Mouse (Mus musculus): ENCODE results near the gene 4931422A03Rik.
"Not testable (repeated sequence)": the region's sequence is repeated elsewhere in the genome, so short reads cannot be mapped to it uniquely, and the experiment has no call there.

4931422A03Rik gene

GRCm38 (mm10) chr2:104028139-104028723 lies at the start of gene 4931422A03Rik:
Gene 4931422A03Rik (minus strand): TSS chr2:104028361.
- no peak for DNase-seq (ENCODE audit: low spot score in 2 of 2)

DNA sequence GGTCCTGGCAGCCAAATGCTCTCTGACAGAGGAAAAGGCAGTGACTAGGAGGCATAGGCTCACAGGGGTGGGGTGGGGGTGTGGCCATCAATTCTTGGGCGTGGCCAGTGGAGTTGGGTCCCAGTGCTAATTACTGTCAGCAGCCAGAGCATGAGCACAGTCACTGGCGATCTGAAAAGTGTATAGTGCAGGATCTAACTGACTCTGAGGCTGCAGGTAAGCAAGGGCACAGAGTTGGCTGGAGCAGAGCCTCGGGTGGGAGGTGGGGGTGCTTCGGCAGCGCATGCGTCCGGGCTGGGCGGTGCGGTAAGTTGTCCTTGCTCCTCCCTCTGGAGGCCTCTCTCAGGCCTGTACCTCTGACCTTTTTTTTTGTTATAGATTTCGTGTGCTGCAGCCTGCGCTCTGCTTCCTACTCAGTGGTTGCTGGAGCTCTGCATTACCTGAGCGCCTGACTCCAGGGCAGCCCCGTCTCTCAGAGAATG lies 41.6 kb upstream of the 4931422A03Rik start, which contains the start of gene Cd59b:
Cd59b (plus strand) TSS at position 146 of the 482 bp plus-strand sequence.
- DNase-seq (ENCODE audit: low spot score in 2 of 2) = peak in 1 of 2 experiments; percentile 38

DNA sequence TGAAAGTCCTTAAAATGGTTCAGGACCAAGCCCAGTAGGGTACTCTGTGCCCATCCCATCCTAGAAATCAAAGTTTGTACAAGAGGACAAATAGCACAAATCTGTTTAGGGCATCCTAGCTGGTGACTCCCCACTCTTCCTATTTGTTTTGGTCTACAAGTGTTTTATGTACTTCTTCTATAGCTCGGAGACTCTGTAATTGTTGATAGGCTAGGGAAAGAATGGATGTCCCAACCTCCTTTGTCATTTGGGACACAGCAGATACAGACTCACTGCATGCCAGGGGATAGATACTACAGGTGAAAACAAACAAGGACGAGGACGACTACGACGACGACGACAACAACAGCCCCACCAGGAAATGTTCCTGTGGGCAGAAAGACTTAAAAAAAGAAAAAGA lies 40.3 kb upstream of the 4931422A03Rik start, which contains the start of gene Gm10799:
Gm10799 (minus strand) TSS at position 101 of the 400 bp plus-strand sequence.
- DNase-seq (ENCODE audit: low spot score in 2 of 2) = not testable (repeated sequence)

- not testable (repeated sequence) for DNase-seq (ENCODE audit: low spot score in 2 of 2)
Measured at GRCm38 (mm10) chr2:104065526-104065925, 37.4 kb upstream of the 4931422A03Rik start, which contains the start of gene Gm10912. Gene Gm10912 (plus strand): TSS chr2:104065826.

GRCm38 (mm10) chr2:104064152-104064551 lies 36.0 kb upstream of the 4931422A03Rik start:
- DNase-seq (ENCODE audit: low spot score in 2 of 2) = no peak

GRCm38 (mm10) chr2:104062665-104063064 lies 34.5 kb upstream of the 4931422A03Rik start:
- DNase-seq (ENCODE audit: low spot score in 2 of 2) = no peak

DNA sequence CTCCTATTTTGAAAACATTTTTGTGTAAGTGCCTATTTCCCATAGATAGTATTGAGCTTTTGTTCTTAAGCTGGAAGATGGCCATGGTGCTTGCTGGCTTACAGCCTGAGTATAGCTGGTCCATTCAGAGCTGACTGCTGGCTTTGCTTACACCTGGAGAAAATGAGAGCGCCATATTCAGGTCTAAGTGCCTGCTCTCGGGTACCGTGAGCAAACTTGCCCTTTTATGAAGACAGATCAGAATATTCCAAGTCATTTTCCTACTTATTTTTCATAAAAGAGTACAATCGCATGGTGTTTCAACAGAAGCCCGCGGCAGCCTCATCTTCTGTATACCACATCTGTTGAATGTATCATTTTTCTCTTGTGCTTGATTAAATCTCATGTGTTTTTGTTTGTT lies 32.8 kb upstream of the 4931422A03Rik start:
- no peak for DNase-seq (ENCODE audit: low spot score in 2 of 2)

- no peak for DNase-seq (ENCODE audit: low spot score in 2 of 2)
Measured at GRCm38 (mm10) chr2:104059786-104060185, 31.6 kb upstream of the 4931422A03Rik start.

DNA sequence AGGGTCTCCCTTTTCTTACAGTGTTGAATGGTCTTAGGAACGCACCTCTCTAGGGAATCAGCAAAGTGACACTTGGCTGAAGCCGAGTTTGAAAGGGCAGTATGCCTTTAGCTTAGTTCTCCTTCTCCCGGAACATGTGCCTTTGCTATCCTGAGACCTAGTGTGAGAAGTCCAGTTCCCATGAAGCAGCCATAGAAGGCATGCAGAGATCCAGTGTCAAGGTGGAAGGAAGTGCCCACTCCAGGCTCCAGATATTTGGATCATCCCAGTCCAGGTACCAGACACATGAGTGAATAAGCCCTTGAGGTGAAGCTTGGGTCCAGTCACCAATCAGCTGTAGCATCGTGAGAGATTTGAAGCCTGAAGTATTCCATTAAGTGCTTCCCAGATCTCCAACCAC lies 30.8 kb upstream of the 4931422A03Rik start:
- no peak for DNase-seq (ENCODE audit: low spot score in 2 of 2)

GRCm38 (mm10) chr2:104058381-104058780 lies 30.2 kb upstream of the 4931422A03Rik start:
- DNase-seq (ENCODE audit: low spot score in 2 of 2) = no peak

- no peak for DNase-seq (ENCODE audit: low spot score in 2 of 2)
Measured at GRCm38 (mm10) chr2:104044479-104045080, 16.4 kb upstream of the 4931422A03Rik start.

DNA sequence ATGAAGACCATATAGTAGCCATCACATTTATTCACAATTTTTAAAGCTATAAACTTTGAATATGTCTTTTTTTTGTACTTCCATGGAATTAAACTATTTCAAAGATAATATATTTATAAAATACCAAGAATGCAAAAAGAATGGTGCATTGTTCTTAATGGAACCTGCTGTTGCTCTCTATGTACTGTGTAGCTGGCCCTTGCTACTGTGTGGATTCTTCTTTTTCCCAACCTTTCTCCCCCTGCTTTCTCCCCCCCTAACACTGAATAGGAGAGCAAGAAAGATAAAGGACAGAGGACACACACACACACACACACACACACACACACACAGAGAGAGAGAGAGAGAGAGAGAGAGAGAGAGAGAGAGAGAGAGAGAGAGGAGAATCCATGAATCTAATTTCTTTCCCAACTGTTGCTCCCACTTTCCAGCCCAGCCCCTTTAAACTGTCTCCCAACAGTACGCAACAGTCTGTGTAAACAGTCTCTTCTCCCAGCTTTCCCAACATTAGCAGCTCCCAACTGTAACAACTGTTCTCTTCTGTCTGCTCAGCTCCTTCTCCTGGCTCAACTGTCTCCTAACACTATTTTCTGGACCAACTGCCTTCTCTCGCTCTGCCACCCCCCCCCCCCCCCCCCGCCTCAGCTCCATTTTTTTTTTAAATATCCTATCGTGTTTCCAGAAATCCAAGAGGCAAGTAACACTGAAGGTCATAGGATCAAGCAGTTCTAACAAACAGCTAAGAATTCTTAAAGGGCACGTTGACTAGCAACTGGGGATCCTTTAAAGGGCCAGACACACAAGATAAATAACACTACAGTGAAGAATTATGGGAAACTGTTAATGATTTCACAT lies 15.7 kb upstream of the 4931422A03Rik start:
- DNase-seq (ENCODE audit: low spot score in 2 of 2) = no peak

DNA sequence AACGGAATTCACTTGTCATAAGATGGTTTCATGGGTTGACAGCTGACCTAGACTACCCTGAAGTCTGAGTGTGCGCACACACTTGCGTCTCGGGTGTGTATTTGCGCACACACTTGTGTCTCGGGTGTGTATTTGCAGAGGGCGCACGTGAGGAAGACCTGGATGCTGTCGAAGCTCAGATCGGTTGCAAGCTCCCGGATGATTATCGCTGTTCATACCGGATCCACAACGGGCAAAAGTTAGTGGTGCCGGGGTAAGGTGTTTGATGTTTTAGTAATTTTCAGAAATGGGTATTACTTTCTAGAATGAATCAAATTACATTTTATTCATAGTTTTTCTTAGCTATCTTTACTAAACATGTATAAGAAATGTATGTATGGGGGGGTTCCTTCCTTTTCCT lies 14.6 kb upstream of the 4931422A03Rik start:
- DNase-seq (ENCODE audit: low spot score in 2 of 2) = no peak

DNA sequence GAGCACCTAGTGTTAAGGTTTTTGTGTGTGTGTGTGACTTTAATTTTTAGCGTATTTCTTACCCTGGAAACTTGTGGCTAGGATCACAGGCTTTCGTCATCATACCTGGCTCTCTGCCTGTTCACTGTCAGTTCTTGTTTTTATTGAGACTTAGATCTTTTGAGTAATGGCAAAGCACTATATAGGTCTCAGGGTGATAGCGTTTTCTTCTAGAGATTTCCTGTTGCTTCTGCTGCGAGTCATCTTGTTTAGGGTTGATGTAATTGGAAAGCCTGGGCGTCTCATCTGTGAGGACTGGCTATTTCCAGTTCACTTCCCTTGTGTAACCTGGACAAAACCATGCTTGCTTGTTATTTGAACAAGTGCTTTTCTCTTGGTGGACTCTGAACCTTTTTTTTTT lies 13.5 kb upstream of the 4931422A03Rik start:
- DNase-seq (ENCODE audit: low spot score in 2 of 2) = no peak

GRCm38 (mm10) chr2:104038236-104038635 lies 10.1 kb upstream of the 4931422A03Rik start:
- no peak for DNase-seq (ENCODE audit: low spot score in 2 of 2)

DNA sequence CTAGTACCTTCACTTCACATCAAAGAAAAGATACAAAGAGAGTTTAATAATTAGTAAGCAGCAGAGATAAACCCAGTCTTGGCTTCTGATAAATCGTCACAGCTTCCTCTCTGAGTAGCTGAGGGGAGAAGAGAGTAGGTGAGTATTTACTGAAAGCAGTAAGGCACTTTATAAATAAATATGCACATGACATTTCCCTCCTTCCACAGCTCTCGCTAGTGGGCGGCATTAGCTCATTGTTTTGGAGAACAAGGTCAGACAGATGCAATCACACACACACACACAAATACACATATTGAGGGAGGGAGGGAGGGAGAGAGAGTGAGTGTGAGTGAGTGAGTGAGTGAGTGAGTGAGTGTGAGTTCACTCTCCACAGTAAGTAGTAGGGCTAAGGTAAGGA lies 8.2 kb upstream of the 4931422A03Rik start:
- no peak for DNase-seq (ENCODE audit: low spot score in 2 of 2)

DNA sequence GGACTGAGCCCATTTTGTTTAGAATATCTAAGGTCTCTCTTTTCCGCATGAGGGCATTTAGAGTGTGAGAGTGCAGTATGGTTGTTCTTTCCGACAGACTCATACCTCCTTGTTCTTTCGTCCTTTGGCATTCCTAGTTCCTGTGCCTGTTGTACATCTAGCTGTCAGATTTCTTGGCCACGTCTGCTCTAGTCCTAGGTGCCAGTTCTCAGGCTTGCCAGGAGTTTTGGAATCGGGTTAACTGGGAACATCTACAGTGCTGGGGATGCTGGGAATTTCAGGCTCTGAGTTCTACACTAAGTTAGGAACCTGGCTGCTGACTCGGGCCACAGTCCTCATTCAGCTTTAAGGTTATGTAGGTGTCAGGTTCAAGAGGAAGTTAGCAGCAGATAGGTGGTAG lies 7.4 kb upstream of the 4931422A03Rik start:
- DNase-seq (ENCODE audit: low spot score in 2 of 2) = no peak

GRCm38 (mm10) chr2:104034832-104035472 lies 6.8 kb upstream of the 4931422A03Rik start:
- DNase-seq (ENCODE audit: low spot score in 2 of 2) = peak in 1 of 2 experiments; percentile 28

DNA sequence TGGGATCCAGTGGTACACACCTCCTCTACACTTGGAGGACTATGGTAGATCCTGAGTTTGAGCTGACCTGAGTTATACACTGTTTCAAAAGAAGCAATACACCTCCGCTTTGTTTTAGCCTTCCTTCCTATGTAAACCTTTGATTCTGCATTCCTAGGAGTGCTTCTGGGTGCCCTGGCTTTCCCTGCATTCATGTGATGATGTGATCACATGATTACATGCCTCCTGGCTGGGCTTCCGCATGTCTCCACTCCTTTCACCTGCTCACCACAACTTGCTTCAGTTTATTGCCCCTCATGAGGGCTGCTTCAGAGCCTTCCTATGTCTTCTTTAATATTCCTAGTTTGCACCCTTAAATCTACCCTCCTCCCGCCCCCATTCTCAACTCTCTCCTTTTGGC lies 3.9 kb upstream of the 4931422A03Rik start:
- DNase-seq (ENCODE audit: low spot score in 2 of 2) = no peak

- DNase-seq (ENCODE audit: low spot score in 2 of 2) = no peak
Measured at GRCm38 (mm10) chr2:104030381-104030780, 2.2 kb upstream of the 4931422A03Rik start.

DNA sequence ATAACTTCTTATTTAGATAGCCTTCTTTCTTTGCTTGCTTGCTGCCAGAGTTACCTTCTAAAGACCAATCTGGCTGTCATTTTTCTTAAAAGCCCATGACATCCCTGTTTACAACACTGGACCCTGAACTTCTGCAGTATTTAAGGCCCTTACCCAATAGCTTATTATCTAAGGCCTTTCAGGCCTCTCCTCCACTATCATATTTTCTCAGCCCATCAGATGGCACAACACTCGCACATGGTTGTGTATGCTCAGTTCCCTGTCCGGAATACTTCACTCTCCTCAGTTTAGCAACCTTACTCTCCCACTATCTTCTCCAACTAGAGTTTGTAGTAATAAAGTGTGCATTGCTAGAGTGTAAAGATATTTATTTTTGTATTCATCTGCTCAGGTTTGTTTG lies 913 bp upstream of the 4931422A03Rik start:
- DNase-seq (ENCODE audit: low spot score in 2 of 2) = no peak
